Mouse (Mus musculus) liver, embryonic 14.5 days (tissue): ENCODE data around the gene 4930518I15Rik. TPM values are rescaled to one million over a fixed set of nuclear protein-coding genes. Genes with fewer than 3 reads are reported as not detected.
A peak's percentile ranks its signal among the peaks of the same experiment; 100 is the strongest.

Source experiments
- ATAC-seq: fragments of 200-750 bp; cut with Nextera tagmentation; 2 replicates; pipeline ENCODE4 v1.8.0; 2017; ENCODE audit warnings: moderate number of reproducible peaks, mild to moderate bottlenecking, moderate library complexity; ENCODE audit not compliant: insufficient read depth
- DNase-seq, 3 experiments: peaks; one replicate each; pipeline ENCODE4 v3.0.0-alpha.2; 2012 to 2013; ENCODE audit warnings: low read depth in 3 of 3, low spot score in 3 of 3
- H3K27ac ChIP-seq: fragments of 300-500 bp; sonication (generic); 2 replicates; pipeline ENCODE4 v1.5.1; 2014; ENCODE audit warnings: moderate library complexity, mild to moderate bottlenecking, control low read depth, inconsistent platforms
- H3K27me3 ChIP-seq: fragments of 300-500 bp; sonication (generic); 2 replicates; pipeline ENCODE4 v1.6.1; 2014; ENCODE audit warnings: mild to moderate bottlenecking, low read length, moderate library complexity; ENCODE audit not compliant: control insufficient read depth, insufficient read depth
- H3K36me3 ChIP-seq: fragments of 300-500 bp; sonication (generic); replicated peaks from 2 replicates; pipeline ENCODE4 v1.6.1; 2014; ENCODE audit warnings: low read depth; ENCODE audit not compliant: control insufficient read depth, insufficient read depth
- H3K4me1 ChIP-seq, 2 experiments: fragments of 200-500 bp in 1 of 2; fragments of 300-500 bp in 1 of 2; sonication (generic) in 1 of 2; replicated peaks; 2 replicates each; pipeline ENCODE4 v1.6.1; 2012 to 2014; ENCODE audit warnings: antibody characterized with exemption in 1 of 2, inconsistent platforms in 1 of 2, low read length in 1 of 2; ENCODE audit not compliant: control insufficient read depth in 2 of 2, insufficient read depth in 2 of 2
- H3K4me2 ChIP-seq: fragments of 300-500 bp; sonication (generic); 2 replicates; pipeline ENCODE4 v1.6.1; 2014; ENCODE audit warnings: low read depth, mild to moderate bottlenecking, control low read depth, moderate library complexity
- H3K4me3 ChIP-seq, 2 experiments: fragments of 200-500 bp in 1 of 2; fragments of 300-500 bp in 1 of 2; sonication (generic) in 1 of 2; 2 replicates each; pipeline ENCODE4 v1.5.1; 2012 to 2014; ENCODE audit warnings: low read depth in 2 of 2, low read length in 2 of 2, mild to moderate bottlenecking in 2 of 2, control low read depth in 1 of 2, inconsistent platforms in 1 of 2, moderate library complexity in 1 of 2; ENCODE audit not compliant: insufficient read depth in 1 of 2
- H3K9ac ChIP-seq: fragments of 300-500 bp; sonication (generic); replicated peaks from 2 replicates; pipeline ENCODE4 v1.6.1; 2014; ENCODE audit warnings: mild to moderate bottlenecking, control low read depth, moderate library complexity
- H3K9me3 ChIP-seq: fragments of 300-500 bp; sonication (generic); 2 replicates; pipeline ENCODE4 v1.6.1; 2016; ENCODE audit warnings: low read length, mixed read lengths; ENCODE audit not compliant: control insufficient read depth
- CTCF ChIP-seq: IDR thresholded peaks from 2 replicates; pipeline ENCODE4 v1.5.1; 2016; ENCODE audit warnings: antibody characterized with exemption, low read depth, control low read depth
- EP300 ChIP-seq: IDR thresholded peaks from 2 replicates; pipeline ENCODE4 v1.6.1; 2016; ENCODE audit warnings: antibody characterized with exemption, low read depth
- WGBS: fragments of 180-500 bp; shearing (Covaris S2); extraction: QIAGEN DNeasy Blood & Tissue Kit; methylation state at CpG from one replicate; pipeline ENCODE4 v1.1.7; 2014; ENCODE audit not compliant: insufficient replicate concordance; 5-methylcytosine and 5-hydroxymethylcytosine counted together
- polyA plus RNA-seq, 2 experiments: library from polyadenylated mRNA; depleted of rRNA in 1 of 2; stranded (reverse) in 1 of 2; unstranded in 1 of 2; fragments of >200 nt; fragmentation: Nextera tagmentation in 1 of 2; extraction: Ambion mirVana in 1 of 2; gene quantifications; 2 replicates each; pipeline versions ENCODE4 v1.2.1 to v1.2.3; 2012 to 2014

The 4930518I15Rik gene
- polyA plus RNA-seq, 2 experiments, result 0.71 TPM

- Histone ChIP-seq H3K27ac (no peak overlapping the region), H3K4me3 (no peak overlapping the region), H3K27me3 (no peaks in the 10 kb centered on the region), H3K4me2 (no peak overlapping the region), H3K4me1 (peaks cover 4 to 7% of the 10 kb centered on the region in 2 experiments; a peak in 3 of 4 replicates), H3K9ac (no peak overlapping the region), H3K9me3 (no peaks in the 10 kb centered on the region), H3K36me3 (no peaks in the 10 kb centered on the region; the same call in none of the 2 replicates)
- DNase-seq (no peak), ATAC-seq (no peak)
- no peak for TF ChIP-seq CTCF
- no peak for TF ChIP-seq EP300
- WGBS, result 73% methylated on average over 10 of the region's 10 CpGs
Observed at GRCm38 (mm10) chr2:156844715-156845114, 13.0 kb downstream of the 4930518I15Rik start.

DNA sequence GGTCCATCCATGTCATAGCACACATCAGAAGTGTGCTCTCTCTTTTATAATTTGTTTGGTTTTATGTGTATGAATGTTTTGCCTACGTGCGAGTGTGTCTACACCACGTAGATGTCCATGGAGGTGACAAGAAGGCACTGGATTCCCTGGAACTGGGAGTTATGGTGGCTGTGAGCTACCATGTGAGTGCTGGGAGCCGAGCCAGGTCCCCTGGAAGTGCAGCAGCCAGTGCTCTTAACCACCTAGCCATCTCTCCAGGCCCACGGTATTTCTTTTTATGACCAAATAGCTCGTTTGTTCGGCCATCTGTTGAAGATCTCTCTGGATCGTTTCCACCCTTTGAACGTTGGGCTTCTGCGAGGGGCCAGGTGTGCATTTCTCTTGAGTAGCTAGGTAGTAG lies 14.4 kb downstream of the 4930518I15Rik start:
- H3K4me1 ChIP-seq, result peaks cover 4 to 7% of the 10 kb centered on the region in 2 experiments; a peak in 3 of 4 replicates
- WGBS, result 81% methylated on average over 10 of the region's 10 CpGs

GRCm38 (mm10) chr2:156842711-156843110 lies 15.0 kb downstream of the 4930518I15Rik start:
- Histone ChIP-seq H3K27ac (no peak overlapping the region), H3K36me3 (no peaks in the 10 kb centered on the region; the same call in 1 of the 2 replicates), H3K27me3 (no peaks in the 10 kb centered on the region), H3K4me3 (peak overlapping the region in 1 of 2 experiments; percentile 69; a peak in 2 of 4 replicates), H3K4me1 (peaks cover 4 to 7% of the 10 kb centered on the region in 2 experiments; a peak in 3 of 4 replicates), H3K4me2 (peak overlapping the region; percentile 86), H3K9me3 (no peaks in the 10 kb centered on the region), H3K9ac (no peak overlapping the region)
- WGBS, result 53% methylated on average over 11 of the region's 11 CpGs
- ATAC-seq, result no peak
- TF ChIP-seq CTCF (no peak), EP300 (no peak)
- DNase-seq, result no peak

More for the DNA sequence above, 14.4 kb downstream of the 4930518I15Rik start:
- Histone ChIP-seq H3K9ac (no peak overlapping the region), H3K4me2 (no peak overlapping the region), H3K36me3 (no peaks in the 10 kb centered on the region; the same call in 1 of the 2 replicates), H3K4me3 (no peak overlapping the region), H3K27me3 (no peaks in the 10 kb centered on the region), H3K27ac (no peak overlapping the region), H3K9me3 (no peaks in the 10 kb centered on the region)
- no peak for ATAC-seq
- no peak for DNase-seq
- TF ChIP-seq CTCF (no peak), EP300 (no peak)

DNA sequence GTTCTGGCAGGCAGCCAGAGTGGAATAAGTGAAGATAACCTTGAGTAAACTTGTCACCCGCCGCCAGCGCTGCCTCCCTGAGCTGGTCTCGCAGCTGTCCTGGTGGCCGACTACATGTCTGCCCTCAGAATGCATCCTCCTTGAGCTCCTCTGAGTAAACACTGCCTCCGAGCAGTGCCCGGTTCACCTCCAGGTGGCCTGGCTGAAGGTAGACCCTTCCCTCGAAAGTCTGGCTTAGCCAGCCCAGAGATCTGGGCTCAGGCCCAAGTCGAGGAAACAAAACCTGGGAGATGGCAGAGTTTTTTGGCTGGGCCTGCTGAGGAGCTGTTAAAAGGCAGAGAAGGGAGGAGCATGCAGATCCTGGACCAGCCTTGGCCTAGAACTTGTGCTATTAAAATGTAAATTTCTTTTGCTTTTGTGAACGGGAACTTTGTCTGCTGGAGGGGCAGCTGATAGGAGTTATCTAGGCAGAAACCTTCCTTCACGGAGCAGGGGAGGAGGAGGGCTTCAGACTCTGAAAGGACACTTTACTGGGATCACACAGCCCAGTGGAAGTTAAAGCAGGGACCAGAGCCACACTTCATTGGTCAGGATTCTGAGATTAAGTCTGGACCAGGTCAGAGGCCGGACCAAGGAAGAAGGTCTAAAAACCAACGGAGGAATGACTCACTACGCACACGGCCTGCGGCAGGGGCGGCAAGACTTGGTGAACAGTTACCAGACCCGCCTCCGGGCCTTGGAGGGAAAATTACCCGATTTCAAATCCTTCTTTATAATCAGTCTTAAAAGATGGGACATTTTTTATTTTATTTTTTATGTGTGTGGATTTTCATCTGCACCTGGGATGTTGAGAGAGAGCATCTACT lies 15.7 kb downstream of the 4930518I15Rik start:
- 6% methylated on average over 20 of the region's 20 CpGs for WGBS
- ATAC-seq (peak; percentile 23; the same call in 1 of the 2 replicates), DNase-seq (no peak)
- Histone ChIP-seq H3K27ac (no peak overlapping the region), H3K4me2 (peak overlapping the region; percentile 86), H3K9me3 (no peaks in the 10 kb centered on the region), H3K4me1 (peaks cover 4 to 7% of the 10 kb centered on the region in 2 experiments; a peak in 3 of 4 replicates), H3K9ac (peak overlapping the region; percentile 65), H3K4me3 (peak overlapping the region; percentile 54 to 69), H3K36me3 (no peaks in the 10 kb centered on the region; the same call in 1 of the 2 replicates), H3K27me3 (no peaks in the 10 kb centered on the region)
- TF ChIP-seq EP300 (no peak), CTCF (peak; percentile 36; the same call in 1 of the 2 replicates)
